Mouse (Mus musculus) embryo, embryonic 11 days (tissue): Measurements from ENCODE around the gene Ptgr2.
"Not testable (repeated sequence)": the region's sequence is repeated elsewhere in the genome, so short reads cannot be mapped to it uniquely, and the experiment has no call there.

Source experiments
- DNase-seq: peaks from one replicate; pipeline ENCODE4 v3.0.0-alpha.2; 2015

Ptgr2 gene

GRCm38 (mm10) chr12:84311306-84311705 lies 26.3 kb downstream of the Ptgr2 start:
- DNase-seq, result no peak

DNA sequence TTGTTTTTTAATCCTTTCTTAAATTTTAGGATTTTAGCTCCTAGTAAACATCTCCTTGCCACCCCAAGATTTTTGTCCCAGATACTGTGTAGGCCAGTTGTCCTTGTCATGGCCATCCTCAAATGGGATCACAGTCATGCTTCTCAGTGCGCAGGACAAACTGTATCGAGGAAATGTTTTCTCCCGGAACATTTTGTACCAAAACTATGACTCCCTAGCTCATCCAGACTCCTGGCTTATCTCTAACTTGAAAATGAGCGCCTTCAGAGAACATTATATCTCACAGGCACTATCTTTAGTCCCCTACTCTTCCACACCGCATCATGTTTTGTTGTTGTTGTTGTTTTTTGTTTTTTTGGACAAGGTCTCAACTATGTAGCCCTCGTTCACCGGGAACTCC lies 31.0 kb downstream of the Ptgr2 start:
- no peak for DNase-seq

DNA sequence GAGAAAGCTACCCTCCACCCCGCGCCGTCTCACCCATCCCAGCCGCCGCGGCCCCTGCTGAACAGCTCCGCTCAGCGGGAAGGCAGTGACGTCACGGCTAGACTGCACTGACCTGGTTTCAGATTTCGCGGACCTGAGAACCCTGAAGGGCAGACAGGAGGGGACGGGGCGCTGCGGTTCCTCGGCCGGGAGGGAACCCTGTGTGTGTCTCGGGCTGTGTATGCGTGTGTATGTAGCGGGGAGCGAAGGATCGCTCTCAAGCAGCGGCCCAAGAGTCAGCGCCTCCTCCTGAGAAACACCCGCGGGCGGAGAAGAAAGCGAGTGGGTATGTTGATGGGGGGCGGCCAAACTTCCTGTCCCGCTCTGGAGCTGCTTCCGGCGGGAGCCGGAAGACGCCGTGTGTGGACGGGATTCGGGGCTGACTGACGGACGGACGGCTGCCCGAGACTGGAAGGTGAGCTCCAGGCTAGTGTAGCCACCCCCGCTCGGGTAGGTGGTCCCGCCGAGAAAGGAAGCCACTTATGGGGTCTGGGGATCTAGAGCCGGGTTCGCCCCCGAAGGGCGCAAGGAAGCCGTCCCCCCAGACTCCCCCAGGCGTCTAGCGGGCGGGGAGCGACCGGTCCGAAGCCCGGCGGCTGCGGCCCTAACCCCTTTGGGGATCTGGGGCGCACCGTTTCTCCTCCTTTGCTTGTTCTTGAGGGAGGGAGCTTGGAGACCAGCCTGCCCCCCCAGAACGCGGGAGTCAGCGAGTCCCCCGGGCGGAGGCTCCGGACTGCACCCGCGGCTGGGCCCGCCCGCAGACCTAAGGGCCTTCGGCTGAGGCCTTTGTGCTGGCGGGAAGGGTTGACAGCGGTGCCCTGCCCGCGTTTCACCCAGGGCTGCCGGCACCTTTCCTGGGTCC lies 31.9 kb downstream of the Ptgr2 start, which contains the start of gene Zfp410:
Zfp410 (plus strand) TSS at position 132 of the 901 bp plus-strand sequence.
- peak; percentile 95 for DNase-seq

GRCm38 (mm10) chr12:84327111-84327512 lies 42.1 kb downstream of the Ptgr2 start:
- DNase-seq, result no peak

GRCm38 (mm10) chr12:84336963-84337625 lies 52.1 kb downstream of the Ptgr2 start:
- DNase-seq, result no peak

DNA sequence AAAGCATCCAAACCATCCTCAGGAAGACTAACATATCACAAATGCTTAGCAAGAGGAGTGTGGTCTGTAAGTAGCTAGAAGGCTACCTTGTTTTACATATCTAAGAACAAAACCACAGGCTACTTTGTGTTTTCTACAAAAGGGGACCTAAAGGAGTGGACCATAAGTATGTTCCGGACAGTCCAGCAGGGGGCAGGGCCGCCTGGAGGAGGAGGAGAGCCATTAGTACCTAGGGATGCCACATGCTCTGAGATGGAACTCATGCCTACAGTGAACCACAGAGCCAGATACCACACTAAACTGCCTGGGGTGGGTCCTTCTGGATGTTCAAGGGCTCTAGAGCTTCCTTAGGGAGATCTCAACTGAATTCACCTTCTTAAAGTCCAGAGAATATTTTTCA lies 62.2 kb downstream of the Ptgr2 start:
- peak; percentile 55 for DNase-seq

DNA sequence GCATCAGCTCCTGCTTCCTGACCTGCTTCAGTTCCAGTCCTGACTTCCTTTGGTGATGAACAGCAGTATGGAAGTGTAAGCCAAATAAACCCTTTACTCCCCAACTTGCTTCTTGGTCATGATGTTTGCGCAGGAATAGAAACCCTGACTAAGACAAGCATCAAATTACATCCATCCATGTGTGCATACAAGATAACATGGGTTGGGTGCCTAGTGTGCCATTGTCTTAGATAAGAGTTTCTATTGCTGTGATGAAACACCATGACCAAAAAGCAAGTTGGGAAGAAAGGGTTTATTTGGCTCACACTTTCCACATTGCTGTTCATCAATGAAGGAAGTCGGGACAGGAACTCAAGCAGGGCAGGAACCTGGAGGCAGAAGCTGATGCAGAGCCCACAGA lies 73.7 kb downstream of the Ptgr2 start:
- not testable (repeated sequence) for DNase-seq

GRCm38 (mm10) chr12:84361555-84362489 lies 76.8 kb downstream of the Ptgr2 start, which contains the start of the genes Coq6 and Fam161b:
Coq6 (plus strand) TSS chr12:84361657.
Fam161b (minus strand) TSS chr12:84361833.
- DNase-seq, result peak; percentile 99

DNA sequence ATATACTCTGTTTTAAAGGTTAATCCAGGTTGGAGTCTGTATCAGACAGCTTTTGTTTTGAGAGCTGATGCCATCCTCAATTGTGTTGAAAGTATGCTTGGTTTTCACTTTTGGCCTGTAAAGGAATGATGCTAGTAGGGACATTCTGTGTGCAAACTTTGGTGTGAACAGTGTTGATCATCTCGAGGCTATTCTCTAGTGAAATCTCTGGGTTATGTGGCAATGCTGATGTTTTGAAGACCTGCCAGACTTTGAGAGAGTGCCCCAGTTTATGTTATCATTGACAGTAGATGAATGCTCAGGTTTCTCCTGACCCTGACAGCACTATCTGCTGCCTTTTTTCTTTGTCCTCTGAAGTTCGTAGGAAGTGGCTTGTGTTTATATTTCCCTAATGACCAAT lies 77.8 kb downstream of the Ptgr2 start:
- DNase-seq, result no peak

DNA sequence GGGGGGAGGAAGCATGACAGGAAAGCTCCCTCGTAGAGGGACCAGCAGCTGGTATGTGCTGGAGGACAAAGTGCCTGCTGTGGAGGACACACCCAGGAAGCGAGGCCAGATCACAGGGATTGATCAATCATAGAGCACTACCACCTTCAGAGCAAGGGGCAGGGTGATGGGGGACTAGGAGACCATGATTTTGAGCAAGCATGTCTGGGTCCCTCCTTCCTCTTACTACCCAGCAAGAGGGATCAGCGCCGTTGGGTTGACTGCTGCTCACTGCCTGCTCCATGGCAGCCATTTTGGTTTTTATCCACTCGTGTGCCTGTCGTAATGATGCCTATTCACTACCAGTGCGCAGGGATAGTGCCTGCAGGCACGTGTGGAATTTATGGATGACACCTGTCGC lies 79.3 kb downstream of the Ptgr2 start:
- DNase-seq, result no peak

GRCm38 (mm10) chr12:84365137-84365536 lies 80.1 kb downstream of the Ptgr2 start:
- no peak for DNase-seq
